Mouse (Mus musculus): ENCODE measurements at regions not wholly inside any gene's neighbourhood (a gene's known extent, or its start where the extent isn't known, plus 50 kb on each side); places are given as distances from the start of the nearest gene placed in this dataset.

DNA sequence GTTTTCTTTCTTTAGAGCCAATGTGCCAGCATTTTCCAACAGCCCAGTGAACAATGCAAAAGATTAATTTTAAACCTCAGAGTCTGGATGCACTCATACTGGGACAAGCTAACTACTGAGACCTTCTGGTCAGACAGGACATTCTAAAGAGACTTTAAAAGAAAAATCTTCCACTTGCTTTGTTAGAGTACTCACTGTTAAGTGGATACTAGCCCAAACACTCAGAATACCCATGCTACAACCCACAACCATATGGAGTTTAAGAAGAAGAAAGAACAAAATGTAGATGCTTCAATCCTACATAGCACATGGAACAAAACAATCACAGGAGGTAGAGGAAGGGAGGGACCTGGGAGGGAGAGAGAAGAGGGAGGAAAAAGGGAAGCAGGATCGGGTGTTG is 167.3 kb upstream of the Slc35b3 start:
- no peak for DNase-seq (ENCODE audit: low spot score in 2 of 2)

DNA sequence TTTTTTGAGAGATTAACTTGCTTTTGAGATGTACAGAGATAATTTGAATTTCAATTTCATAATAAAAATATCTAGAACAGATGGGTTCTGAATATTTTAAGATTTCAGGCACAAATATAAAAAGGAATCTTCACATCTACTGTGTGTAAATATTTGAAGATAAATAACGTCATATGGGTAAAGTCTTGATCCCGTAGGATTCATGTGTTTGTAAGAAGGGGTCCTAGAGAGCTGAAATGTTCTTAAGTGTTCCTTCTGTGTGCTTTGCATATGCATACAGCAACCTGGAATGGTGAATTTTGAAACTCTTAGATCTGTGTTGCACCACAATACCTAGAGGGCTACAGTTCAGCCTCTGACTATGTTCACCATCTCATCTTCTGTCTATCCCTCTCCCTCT is 131.4 kb upstream of the Slc35b3 start:
- no peak for DNase-seq (ENCODE audit: low spot score in 2 of 2)

DNA sequence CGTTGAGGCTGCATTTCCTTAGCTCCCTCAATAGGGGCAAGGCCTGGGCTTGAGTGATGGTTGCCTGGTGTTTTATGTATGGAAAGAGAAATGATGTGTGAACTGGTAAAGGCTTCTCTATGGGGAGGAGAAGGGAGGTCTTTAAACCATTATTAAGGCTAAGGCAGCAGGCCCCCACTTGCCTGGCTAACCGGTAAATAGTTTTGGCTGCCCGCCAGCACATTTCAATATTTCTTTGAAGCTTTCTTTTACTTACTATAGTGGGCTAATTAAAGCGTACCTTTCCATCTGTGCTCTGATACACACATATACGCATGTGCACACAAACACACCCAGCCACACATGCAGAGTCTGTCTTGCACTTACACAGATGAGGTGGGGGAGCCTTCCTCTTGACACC is 123.9 kb upstream of the Slc35b3 start:
- DNase-seq (ENCODE audit: low spot score in 2 of 2) = no peak

DNA sequence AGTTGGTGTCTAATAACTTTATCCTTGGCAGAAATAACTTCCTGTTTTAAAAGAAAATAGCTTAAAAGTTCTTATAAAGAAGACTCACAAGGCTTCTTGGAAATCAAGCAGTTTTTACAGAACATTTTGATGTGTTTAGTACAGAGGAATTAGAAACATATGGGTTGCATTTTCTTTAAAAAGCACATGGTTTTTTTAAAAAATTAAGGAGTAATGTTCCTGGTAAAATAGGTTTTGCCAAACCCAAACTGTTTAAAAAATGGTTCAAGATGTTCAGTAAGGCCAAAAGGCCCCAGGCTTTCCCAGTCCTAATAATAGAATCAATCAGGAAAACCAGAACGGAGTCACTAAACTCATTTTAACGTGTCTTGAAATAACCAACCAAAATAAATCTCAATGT is 113.5 kb upstream of the Slc35b3 start:
- DNase-seq (ENCODE audit: low spot score in 2 of 2) = no peak

DNA sequence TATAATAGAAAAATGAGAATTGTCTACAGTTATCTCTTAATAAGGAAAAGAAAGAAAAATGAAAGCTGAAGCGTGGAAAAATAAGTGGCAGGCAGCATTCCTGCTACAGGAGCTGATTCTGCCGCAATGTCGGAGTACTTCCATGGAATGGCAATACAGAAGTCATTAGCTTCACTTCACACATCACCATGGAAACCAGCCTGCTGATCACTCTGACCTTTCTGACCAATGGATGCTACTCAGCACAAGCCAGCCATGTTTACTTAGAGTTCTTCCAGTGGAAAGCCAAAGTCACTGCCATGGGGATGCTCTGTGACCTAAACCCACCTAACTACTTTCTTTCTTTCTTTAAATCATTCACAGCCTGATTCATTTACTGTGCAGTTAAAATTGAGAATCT is 71.6 kb upstream of the Slc35b3 start:
- no peak for DNase-seq (ENCODE audit: low spot score in 2 of 2)

DNA sequence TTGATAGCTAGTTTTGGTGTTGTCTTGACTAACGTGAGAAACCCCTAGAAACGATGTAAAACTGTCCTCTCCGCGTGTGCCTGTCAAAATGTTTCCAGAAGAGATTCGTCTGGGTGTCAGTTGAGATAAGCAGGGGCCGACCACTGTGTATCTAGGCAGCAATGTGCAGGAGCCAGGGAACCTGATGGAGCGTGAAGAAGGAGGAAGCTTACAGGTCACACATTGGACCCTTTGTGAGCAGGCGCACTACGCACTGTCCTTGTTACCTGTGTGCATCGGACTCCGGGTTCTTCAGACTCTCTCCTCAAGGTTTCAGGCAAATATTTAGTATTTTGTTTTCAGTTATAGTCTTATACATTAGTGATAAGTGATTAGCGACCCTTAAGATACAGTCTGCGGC is 59.5 kb upstream of the Slc35b3 start:
- DNase-seq (ENCODE audit: low spot score in 2 of 2) = no peak

DNA sequence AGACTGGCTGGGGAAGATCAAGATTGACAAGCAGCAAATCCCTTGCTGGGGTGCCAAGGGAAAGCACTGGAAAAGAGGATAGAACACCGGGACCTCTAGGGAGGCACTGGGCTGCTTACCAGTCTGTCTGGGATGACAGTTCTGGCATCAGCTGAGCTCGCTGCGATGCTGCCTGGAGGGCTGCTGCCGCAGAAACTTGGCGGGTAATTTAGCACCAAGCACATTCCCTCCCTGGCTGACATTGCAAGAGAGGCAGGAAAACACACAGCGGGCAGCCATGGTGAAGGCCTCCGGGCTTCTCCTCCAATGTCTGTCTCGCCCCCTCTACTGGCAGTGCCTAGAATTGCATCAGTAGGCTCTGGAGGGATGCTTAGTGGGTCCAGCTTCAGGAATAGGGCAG is 51.0 kb upstream of the Slc35b3 start:
- peak; percentile 75 to 76 for DNase-seq (ENCODE audit: low spot score in 2 of 2)
